Mouse (Mus musculus) ES-Bruce4 (cell line): ENCODE measurements at regions not wholly inside any gene's neighbourhood (a gene's known extent, or its start where the extent isn't known, plus 50 kb on each side); places are given as distances from the start of the nearest gene placed in this dataset.

Source experiments
- CTCF ChIP-seq: IDR thresholded peaks from one replicate; pipeline ENCODE4 v1.8.1; 2011; ENCODE audit warnings: low read depth, low read length
- POLR2A ChIP-seq: IDR thresholded peaks from one replicate; pipeline ENCODE4 v1.8.1; 2011; ENCODE audit warnings: low read length; ENCODE audit not compliant: insufficient read depth

- TF ChIP-seq CTCF: no peak
- no peak for TF ChIP-seq POLR2A
Measured at GRCm38 (mm10) chr7:69577754-69578153, 788.8 kb downstream of the Nr2f2 start.
